Mouse (Mus musculus) E14TG2a.4 (cell line): ENCODE data around the gene Hagh.

Experiments used
- H3K27me3 ChIP-seq: 2 replicates; pipeline ENCODE4 v1.6.1; 2014; ENCODE audit warnings: low read length, control low read depth; ENCODE audit not compliant: insufficient read depth
- H3K36me3 ChIP-seq: 2 replicates; pipeline ENCODE4 v1.6.1; 2014; ENCODE audit warnings: low read length, control low read depth; ENCODE audit not compliant: insufficient read depth
- H3K4me1 ChIP-seq: replicated peaks from 2 replicates; pipeline ENCODE4 v1.6.1; 2014; ENCODE audit warnings: low read depth, low read length, control low read depth
- H3K4me3 ChIP-seq: replicated peaks from 2 replicates; pipeline ENCODE4 v1.5.1; 2014; ENCODE audit warnings: mild to moderate bottlenecking, low read length
- H3K9me3 ChIP-seq: 2 replicates; pipeline ENCODE4 v1.6.1; 2014; ENCODE audit warnings: low read length, control low read depth
- CTCF ChIP-seq: conservative IDR thresholded peaks from 2 replicates; pipeline ENCODE4 v1.5.1; 2014; ENCODE audit warnings: low read length
- NANOG ChIP-seq: IDR thresholded peaks from 2 replicates; pipeline ENCODE4 v1.6.1; 2014; ENCODE audit warnings: borderline replicate concordance, low read length, mixed read lengths
- POU5F1 ChIP-seq: IDR thresholded peaks from 2 replicates; pipeline ENCODE4 v1.6.1; 2014; ENCODE audit warnings: low read length, borderline replicate concordance

The Hagh gene

DNA sequence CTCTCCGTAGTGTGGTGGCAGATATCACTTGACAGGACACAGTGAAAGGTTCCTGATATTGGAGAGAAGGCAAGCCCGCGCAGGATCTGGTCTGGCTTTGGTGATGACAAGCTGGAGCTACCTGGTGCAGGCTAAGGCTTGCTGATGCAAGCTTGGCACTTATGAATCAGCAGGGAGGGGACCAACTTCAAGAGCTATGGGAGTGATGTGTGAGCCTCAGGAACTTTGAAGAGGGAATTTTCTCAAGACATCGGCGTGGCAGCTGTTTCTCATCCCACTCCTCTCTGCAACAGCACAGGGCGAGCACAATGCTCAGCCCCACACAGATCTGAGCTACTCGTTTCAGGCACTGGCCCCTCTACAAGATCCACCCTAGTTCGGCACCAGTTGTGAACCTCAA lies at the start of gene Hagh:
Gene Hagh, plus strand, starts transcription at position 302 of the 400 bp plus-strand sequence.
- Histone ChIP-seq H3K27me3 (peaks cover 4% of the 10 kb centered on the region; the same call in 1 of the 2 replicates), H3K4me1 (peaks cover 9% of the 10 kb centered on the region), H3K4me3 (no peak within 1 kb of the TSS), H3K9me3 (no peaks in the 10 kb centered on the region), H3K36me3 (no peaks in the 10 kb centered on the region)
- TF ChIP-seq NANOG: no peak
- TF ChIP-seq POU5F1: no peak

DNA sequence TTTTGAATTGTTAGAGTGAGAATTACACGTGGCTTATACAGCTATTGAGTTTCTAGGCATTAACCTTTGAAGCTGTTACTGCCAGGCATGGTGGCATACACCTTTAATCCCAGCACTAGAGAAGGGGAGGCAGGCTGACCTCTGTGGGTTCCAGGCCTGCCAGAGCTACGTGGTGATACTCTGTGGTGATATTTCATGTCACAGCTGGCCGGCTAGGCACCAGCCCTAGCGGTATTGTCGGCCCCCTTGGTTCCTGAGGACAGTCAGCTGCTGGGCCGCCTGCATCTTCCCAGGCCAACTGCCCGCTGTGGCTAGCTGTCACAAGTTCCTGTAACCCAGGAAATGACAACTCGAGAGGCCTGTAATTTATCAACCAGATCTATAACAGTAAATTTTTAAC lies 47.8 kb upstream of the Hagh start:
- TF ChIP-seq POU5F1 (no peak), NANOG (no peak), CTCF (no peak)
- Histone ChIP-seq H3K36me3 (no peaks in the 10 kb centered on the region), H3K4me1 (peaks cover 8% of the 10 kb centered on the region), H3K4me3 (no peak overlapping the region), H3K27me3 (no peaks in the 10 kb centered on the region), H3K9me3 (no peaks in the 10 kb centered on the region)

DNA sequence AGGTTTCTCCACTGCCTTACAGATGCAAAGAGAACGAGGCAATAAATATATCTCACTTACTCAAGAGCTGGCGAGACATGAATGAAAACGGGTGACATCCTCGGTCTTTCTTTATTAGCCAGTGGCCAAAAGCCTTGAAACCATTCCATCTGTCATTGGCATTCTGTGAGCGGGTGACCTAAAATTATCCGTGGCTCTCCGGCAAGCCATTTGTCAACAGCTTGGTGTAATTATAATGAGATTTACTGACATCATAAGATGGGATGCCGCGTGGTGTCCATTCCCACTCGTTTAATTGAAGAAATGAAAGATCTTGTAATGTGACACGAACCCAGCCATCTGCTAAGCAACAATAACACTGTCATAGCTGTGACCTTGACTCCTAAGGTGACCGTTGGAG lies 45.2 kb upstream of the Hagh start:
- Histone ChIP-seq H3K9me3 (no peaks in the 10 kb centered on the region), H3K4me3 (no peak overlapping the region), H3K4me1 (peaks cover 8% of the 10 kb centered on the region), H3K27me3 (no peaks in the 10 kb centered on the region), H3K36me3 (no peaks in the 10 kb centered on the region)
- TF ChIP-seq POU5F1: no peak
- TF ChIP-seq NANOG: no peak
- TF ChIP-seq CTCF: no peak

DNA sequence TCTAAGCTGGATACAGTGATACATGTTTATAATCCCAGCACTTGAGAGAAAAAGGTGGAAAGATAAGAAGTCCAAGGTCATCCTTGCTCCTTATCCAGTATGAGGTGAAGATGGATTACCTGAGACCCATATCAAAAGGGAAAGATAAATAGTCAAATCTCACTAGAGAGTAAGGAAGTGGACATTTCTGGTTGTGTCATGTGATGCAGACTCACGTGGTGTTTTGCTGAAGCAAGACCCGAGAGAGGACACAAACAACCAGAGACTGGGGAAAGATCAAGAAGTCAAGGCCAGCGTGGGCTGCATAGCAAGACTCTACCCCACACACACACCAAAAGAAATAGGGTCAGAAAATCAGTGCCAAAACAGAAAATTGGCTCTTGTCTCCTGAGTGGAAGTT lies 43.0 kb upstream of the Hagh start:
- H3K36me3 ChIP-seq: no peaks in the 10 kb centered on the region

DNA sequence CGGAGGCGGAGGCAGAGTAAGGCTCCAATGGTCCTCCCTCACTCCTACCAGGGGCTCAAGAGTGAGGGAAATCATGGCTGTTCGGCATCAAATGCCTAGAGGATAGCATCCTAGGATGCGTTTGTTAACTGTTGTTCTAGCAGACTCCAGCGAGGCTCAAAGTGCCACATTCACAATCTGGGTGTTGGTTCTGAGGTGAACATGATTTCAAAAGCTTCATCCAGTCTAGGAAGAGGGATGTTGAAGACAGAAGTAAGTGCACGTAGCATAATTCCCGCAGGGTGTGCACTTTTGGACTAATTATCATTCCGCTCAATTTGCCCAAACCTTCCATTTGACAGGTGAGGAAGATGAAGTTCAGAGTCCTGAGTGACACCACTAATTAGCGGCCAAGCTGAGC lies 41.7 kb upstream of the Hagh start:
- Histone ChIP-seq H3K4me1 (peaks cover 25% of the 10 kb centered on the region), H3K36me3 (no peaks in the 10 kb centered on the region), H3K27me3 (no peaks in the 10 kb centered on the region), H3K4me3 (no peak overlapping the region), H3K9me3 (no peaks in the 10 kb centered on the region)
- TF ChIP-seq CTCF: no peak
- TF ChIP-seq POU5F1: no peak

More for the DNA sequence above, 43.0 kb upstream of the Hagh start:
- Histone ChIP-seq H3K4me3 (no peak overlapping the region), H3K9me3 (no peaks in the 10 kb centered on the region), H3K4me1 (peaks cover 18% of the 10 kb centered on the region), H3K27me3 (no peaks in the 10 kb centered on the region)
- TF ChIP-seq CTCF: no peak
- TF ChIP-seq POU5F1: no peak
- TF ChIP-seq NANOG: no peak

DNA sequence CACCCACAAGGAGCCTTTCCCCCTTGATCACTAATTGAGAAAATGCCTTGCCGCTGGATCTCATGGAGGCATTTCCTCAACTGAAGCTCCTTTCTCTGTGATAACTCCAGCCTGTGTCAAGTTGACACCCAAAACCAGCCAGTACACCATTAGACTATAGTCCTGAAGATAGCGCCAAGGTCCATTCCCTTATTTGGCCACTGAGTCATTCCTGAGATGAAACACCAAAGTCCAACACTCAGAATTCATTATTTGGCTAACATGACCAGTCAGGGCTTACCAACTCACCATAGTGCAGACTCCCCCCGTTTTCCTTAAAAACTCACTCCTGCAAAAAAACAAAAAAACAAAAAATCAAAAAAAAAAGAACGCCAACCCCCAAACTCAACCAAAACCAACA lies 40.5 kb upstream of the Hagh start:
- no peak for TF ChIP-seq POU5F1
- TF ChIP-seq CTCF: no peak
- TF ChIP-seq NANOG: no peak
- Histone ChIP-seq H3K27me3 (no peaks in the 10 kb centered on the region), H3K36me3 (no peaks in the 10 kb centered on the region), H3K9me3 (no peaks in the 10 kb centered on the region), H3K4me3 (no peak overlapping the region), H3K4me1 (peaks cover 30% of the 10 kb centered on the region)

DNA sequence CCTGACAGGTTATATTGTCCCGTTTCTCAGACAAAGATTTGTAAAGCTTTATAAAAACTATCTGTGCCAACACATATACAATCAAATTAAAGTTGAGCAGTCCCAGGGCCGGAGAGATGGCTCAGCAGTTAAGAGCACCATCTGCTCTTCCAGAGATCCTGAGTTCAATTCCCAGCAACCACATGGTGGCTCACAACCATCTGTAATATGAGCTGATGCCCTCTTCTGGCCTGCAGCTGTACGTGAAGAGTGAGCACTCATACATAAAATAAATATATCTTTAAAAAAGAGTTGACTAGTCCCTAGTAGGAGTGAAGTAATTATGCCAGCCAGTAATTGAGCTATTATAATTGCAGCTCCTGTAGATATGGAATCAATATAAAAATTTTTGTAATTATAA lies 39.4 kb upstream of the Hagh start:
- Histone ChIP-seq H3K4me3 (no peak overlapping the region), H3K36me3 (no peaks in the 10 kb centered on the region), H3K9me3 (peaks cover 5% of the 10 kb centered on the region; the same call in 1 of the 2 replicates), H3K27me3 (no peaks in the 10 kb centered on the region), H3K4me1 (peaks cover 23% of the 10 kb centered on the region)
- TF ChIP-seq NANOG: no peak
- TF ChIP-seq POU5F1: no peak
- no peak for TF ChIP-seq CTCF

DNA sequence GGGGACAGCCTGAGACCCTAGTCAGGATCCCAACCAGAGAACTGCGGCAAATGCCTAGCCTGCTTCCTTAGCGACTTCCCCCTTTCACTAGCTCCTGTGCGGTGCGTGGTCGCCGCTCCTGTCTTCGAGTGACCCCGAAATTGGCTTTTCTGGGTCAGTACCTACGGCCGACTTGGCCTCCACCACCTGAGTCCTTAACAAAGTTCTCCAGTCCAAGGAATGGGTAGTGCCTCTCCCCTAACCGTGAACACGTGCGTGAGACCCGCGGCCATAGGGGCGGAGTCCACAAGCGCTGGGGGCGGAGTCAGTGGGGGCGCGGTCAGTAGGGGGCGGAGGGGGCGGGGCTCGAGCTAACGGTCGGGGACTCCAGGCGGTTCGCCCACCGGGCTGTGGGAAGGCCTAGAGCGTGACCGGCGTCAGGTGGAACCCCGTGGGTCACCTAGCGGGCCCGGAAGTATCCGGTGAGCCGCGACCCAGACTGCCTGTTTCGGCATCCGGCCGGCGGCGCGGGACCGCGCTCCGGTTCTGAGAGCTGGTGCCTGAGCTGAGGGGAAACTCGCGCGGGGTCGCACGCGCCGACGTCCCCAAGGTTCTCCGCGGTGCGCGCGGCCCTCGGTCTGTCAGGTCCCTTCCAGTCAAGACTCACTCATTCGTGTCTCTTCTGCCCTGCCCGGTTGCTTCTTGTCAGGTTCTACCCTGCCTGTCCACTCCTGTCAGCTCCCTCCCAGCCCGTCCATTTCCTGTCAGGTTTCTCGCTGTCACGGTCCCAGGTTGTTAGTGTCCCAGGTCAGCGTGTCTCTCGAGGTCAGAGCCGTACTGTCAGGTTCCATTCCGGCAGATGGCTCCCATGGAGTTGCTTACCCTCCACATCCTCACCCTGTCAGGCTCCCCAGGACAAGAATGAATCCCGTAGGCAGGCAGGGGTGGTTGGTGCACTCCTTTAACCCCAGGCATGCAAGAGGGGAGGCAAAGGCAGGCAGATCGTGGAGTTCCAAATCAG lies 35.7 kb upstream of the Hagh start, which contains the start of gene Meiob:
Gene Meiob, plus strand, starts transcription at position 338 of the 1,000 bp plus-strand sequence.
- H3K27me3 ChIP-seq: no peaks in the 10 kb centered on the region
- no peak for TF ChIP-seq NANOG
- TF ChIP-seq CTCF: no peak
- TF ChIP-seq POU5F1: no peak
- peaks cover 23% of the 10 kb centered on the region for H3K4me1 ChIP-seq
- H3K9me3 ChIP-seq: peaks cover 5% of the 10 kb centered on the region; the same call in 1 of the 2 replicates
- no peaks in the 10 kb centered on the region for H3K36me3 ChIP-seq
- H3K4me3 ChIP-seq: peak within 1 kb of the TSS; percentile 82

DNA sequence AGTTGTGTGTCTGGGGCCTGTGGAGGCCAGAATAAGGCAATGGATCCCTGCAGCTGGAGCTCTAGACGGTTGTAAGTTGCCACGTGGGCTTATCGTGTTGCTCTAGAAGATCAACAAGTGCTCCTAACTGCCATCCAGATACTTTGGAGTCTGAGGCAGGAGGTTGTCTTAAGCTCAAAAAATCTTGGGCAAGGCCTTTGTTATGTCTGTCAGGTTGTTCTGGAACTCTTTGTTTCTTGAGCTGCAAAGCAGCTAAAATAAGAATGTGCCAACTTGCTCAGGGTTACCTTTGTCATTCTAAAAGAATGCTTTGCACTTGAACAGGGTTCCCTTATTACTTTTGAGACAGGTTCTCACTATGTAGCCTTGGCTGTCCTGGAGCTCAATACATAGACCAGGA lies 28.7 kb upstream of the Hagh start:
- H3K4me3 ChIP-seq: no peak overlapping the region
- H3K27me3 ChIP-seq: no peaks in the 10 kb centered on the region
- TF ChIP-seq POU5F1 (no peak), CTCF (no peak), NANOG (peak; percentile 23; the same call in 1 of the 2 replicates)
- peaks cover 14% of the 10 kb centered on the region for H3K4me1 ChIP-seq
- no peaks in the 10 kb centered on the region for H3K36me3 ChIP-seq
- no peaks in the 10 kb centered on the region for H3K9me3 ChIP-seq
